Mouse (Mus musculus): ENCODE measurements at regions not wholly inside any gene's neighbourhood (a gene's known extent, or its start where the extent isn't known, plus 50 kb on each side); places are given as distances from the start of the nearest gene placed in this dataset.
A peak's percentile ranks its signal among the peaks of the same experiment; 100 is the strongest.
"Not testable (repeated sequence)": the region's sequence is repeated elsewhere in the genome, so short reads cannot be mapped to it uniquely, and the experiment has no call there.

DNA sequence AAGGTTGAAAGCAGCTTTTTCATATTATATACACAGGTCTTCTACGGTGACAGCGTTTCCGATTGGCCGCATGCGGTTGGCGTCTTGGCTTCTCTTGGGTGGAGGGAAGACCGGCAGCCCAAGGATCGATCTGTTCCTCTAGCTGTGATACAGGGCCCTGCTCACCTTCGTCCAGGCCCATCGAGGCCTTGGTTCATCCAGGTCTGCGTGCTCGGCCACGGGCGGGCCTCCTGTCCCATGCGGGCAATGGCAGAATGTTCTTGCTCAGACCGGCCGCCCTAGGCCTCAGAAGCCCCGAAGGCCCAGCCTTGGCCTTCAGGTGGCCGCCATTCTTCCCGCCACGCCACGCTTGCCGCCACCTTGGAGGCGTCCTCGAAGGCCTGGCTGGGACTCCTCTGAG lies 194.4 kb upstream of the Ppp6c start:
- DNase-seq = no peak
- intact Hi-C loops (cut with DNase I) = no loop called here

DNA sequence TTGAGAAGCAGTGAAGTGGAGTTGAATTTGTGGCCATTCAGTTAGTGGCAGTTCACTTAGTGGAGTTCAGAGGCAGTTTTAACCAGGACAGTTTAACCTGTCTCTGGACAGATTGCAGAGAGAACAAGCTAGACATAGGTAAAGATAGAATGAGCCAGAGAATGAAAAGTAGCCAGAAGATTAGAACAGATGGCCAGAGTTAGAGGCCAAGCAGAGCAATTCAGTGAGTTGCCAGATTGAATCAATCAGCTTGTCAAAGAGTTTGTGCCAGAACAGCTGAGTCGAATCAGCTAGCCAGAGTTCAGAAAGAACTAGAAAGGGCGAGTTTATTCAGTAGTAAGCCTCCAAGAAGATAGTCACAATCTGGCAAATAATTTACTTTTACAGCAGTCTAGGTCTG lies 174.1 kb upstream of the Ppp6c start:
- peak in 1 of 2 experiments; percentile 3 for DNase-seq
- intact Hi-C loops (cut with DNase I) = no loop called here

DNA sequence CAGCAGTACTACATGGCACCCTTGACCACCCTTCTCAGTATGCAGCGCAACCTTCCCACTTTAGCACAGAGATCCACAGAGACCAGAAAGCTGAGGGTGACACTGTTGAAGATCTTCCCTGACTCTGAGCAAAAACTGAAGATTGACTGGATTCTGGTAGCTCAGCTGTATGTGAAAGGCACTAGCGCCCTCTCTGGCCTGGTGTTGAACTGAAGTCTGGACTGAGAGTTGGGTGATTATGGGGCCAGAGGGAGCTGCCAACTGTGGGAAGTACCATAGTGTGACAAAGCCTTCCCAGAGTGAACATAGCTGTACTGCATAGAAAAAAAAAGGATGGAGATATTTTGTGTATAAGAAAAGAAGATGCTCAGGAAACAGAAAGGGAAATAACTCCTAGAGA lies 173.3 kb upstream of the Ppp6c start:
- DNase-seq = no peak
- intact Hi-C loops (cut with DNase I) = no loop called here

DNA sequence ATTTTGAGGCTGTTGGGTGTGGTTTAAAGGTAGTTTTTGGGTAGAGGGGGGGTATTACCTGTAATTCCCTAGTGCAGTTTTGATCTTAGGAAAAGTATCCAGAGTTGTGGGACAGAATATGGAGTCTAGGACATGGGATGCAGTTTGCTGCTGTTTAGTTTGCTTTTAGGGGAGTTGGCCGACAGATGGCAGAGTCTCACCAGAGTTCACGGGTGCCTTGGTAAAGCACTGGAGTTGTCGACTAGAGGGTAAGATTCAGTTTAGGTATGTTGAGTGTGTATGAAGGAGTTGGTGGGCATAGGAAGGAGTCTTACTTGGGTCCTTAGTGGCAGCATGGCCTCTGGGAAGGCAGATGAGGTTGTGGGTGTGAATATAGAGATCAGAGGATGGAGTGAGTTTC lies 168.4 kb upstream of the Ppp6c start:
- no peak for DNase-seq
- intact Hi-C loops (cut with DNase I) = no loop called here

DNA sequence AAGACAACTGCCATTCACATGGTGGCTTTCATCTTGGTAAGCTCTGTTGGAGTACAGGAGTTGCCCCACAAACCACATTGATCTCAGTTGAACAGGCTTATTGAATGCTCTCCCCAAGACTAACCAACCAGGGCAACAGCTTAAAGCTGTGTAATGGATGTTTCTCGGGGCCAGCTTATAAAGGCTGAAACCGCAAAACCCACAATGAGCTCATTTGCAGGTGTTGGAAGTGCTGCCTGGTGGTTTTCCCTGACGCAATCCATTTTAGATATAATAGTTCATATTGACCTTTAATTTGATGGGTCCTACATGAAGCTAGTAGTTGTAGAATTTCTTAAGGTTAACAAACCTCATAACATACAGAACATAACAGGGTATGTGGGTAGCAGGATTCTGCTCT lies 151.0 kb upstream of the Ppp6c start:
- intact Hi-C loops (cut with DNase I) = no loop called here
- no peak for DNase-seq

DNA sequence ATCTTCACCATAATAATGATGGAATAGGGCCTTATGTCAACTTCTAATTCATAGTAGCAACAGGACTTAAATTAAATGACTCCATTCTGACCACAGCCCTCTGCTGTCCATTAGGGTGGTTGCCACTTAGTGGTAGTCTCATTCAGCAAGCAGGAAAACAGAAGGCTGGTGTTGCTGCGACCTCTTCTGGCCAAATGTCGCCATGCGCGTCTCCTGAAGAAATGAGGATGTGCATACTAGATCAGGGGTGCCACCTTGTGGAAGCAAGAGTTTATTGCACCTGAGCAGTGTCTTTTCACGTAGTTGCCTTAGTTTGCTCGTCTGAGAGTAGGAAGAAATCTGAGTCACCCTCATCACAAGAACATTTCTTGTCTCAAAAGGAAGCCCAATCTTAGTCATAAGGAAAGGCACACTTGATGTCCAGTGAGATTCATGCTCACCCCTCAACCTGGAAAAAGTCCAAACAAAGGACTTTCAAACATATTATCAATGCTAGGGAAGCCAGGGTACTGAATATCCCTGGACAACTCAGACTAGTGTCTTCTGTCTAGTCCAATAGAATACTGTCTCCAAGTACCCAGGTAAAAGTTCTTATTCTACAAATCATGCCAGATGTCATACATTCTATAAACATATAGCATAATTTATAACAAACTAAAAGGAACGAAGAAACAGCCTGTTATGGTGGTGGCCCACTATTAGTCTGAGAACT lies 147.0 kb upstream of the Ppp6c start:
- intact Hi-C loops (cut with DNase I) = loop anchor here (1.0 kb wide), 1 partner anchor 105 kb away; no protein-coding TSS in a partner anchor
- DNase-seq = peak; percentile 88 to 90

DNA sequence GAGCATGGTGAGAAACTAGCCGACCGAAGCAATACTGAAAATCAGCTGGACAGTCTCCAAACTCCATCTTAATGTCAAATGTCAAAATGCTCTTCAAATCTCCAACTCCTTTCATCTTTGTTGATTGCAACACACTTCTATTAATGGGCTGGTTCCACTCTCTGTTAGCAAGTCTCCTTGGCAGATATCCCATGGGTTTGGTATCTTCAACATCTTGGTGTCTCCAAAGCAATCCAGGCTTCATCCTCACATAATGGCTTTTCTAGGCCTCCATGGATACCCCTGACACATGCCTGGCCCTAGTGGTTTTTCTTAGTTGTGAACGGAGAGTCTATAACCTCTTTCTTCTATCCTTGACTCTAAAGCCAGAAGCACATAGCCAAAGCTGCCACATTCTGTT lies 118.0 kb upstream of the Ppp6c start:
- DNase-seq = no peak

DNA sequence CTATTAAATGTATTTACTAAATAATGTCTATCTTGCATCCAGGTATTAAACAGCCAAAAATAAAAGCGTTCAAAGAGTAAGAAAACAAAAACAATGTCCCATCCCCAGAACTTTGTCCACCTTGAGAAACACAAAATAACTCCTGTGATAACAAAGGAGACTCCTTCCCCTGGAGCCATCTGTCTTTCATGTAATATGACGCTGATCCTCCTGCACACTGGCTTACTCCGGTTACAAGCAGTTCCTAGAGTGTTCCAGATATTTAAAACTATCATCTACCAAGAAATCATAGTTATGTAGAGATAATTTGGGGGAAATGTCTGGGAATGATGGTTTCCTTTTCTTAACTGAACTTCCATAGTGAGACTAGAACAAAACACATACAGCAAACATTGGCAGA lies 114.2 kb upstream of the Ppp6c start:
- no peak for DNase-seq
- intact Hi-C loops (cut with DNase I) = no loop called here

More for the DNA sequence above, 118.0 kb upstream of the Ppp6c start:
- intact Hi-C loops (cut with DNase I) = no loop called here

DNA sequence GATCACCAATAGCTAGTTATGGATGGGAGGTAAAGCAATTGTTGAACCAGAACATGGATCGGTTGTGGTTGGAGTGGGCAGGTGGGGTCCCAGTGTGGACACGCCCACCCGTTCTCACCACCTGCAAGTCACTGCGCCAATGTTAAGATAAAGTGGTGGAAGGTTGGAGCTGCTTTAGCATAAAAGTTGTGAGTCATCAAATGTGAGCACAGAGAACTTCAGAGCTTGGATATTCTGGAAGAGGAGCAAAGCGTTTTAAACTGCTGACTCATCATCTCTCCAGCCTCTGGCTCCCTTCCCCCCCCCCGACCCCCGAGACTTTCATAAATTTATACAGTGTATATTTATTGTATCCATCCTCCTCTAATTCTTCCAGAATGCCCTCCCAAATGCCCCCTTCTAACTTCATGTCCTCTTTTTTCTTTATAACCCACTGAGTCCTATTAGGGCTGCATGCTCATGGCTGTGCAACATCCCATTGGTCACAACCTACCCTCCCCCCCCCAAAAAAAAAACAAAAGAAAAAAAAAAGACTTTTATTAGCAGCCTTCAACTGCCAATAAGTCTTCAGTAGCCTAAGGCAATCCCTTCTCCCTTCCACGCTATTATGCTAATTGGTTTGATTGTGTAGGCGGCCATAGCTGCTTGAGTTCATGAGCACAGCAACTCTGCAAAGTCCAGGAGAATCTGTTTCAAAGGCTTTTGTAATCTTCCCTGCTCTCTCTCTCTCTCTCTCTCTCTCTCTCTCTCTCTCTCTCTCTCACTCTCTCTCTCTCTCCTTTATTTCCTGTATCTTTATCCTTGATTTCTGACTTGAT lies 112.8 kb upstream of the Ppp6c start:
- DNase-seq = no peak
- intact Hi-C loops (cut with DNase I) = no loop called here

DNA sequence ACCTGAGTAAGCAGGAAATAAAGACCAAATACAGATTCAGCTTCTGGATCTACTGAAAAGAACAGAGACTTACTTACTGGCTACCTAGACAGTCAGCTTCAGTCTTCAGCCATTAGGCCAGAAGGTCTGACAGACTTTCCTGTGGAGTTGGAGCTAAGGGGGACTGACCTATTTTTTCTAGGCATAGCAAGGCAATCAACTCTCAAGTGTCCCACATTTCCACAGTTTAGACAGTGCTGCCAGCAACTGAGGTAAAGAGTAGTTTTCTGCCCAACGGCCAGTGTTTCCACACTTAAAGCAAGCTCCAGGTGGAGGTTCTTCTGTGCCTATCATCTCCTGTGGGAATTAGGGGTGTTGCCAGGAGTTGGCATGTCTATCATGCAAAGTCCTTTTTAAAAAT lies 111.3 kb upstream of the Ppp6c start:
- DNase-seq = no peak
- intact Hi-C loops (cut with DNase I) = no loop called here

DNA sequence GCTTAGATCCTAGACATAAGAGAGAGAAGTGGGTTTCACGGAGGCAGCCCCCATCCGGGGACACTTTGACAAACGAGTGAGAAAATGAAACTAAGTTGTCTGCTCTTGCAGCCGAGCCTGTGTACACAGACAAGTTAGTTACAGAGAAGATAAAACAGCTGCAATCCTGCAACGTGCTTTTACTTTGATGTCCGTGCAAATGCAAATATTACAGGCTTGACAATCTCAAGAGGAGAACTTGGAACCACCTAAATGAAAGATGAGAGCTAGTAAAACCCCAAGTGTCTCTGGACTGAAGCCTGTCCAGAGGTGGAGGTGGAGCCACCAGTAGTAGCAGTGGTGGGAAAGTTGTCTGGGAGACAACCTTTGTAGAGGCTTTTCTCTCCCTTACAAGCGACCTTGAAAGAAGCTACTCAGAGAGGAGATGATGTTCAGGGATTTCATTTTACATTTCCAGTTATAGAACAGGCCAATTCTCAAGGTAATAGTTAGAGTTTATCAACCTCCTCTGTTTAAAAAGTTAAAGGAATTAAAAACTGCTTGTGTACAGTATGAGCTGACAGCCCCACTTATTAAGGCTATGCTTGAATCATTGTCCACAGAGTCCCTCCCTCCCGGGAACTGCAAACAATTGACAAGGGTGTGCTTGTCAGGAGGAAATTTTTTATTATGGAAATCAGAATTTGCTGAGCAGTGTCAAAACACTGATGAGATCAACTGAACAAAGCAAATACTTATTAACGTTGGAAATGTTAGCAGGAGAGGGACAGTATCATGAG lies 99.7 kb upstream of the Ppp6c start:
- peak in 1 of 2 experiments; percentile 7 for DNase-seq
- intact Hi-C loops (cut with DNase I) = no loop called here

DNA sequence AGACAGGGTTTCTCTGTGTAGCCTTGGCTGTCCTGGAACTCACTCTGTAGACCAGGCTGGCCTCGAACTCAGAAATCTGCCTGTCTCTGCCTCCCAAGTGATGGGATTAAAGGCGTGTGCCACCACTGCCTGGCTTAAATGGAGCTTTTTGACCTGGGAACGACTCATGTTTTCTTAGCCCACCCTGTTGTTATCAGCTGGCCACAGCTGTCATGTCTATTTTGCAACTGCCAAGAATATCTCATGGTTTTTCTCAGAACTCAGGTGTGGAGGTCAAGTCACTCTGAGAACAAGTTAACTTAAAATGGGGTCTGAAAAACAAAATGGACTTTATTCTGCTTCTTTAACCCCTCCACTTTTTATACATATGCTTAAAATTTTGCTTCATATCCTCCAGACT lies 98.9 kb upstream of the Ppp6c start:
- DNase-seq; intact Hi-C loops (cut with DNase I): not testable (repeated sequence)

DNA sequence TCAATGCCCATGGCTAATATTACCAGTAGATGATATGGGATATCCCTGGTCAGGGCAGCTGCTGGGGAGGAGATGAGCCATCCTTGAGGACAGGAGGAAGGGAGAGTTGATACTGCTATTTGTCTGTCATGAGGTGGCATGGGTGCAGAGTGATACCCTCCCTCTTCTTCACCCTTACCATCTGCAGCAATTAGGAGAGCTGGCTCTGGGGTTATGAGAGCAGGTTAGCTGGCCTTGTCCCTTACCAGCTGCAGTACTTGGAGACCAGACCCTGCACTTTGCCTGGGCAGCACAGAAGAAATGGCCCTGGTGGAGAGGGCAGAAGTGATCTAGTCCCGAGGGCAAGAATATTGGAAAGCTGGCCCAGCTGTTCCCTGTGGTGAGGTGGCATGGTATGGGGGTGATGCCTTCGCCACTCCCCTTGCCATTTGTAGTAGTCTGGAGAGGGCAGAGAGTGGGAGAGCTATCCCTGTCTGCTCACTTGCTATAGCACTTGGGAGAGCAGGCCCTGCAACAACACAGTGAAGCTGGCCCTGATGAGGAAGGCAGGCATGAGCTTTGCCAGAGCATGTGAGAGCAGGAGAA lies 73.6 kb upstream of the Ppp6c start:
- DNase-seq = no peak
- intact Hi-C loops (cut with DNase I) = no loop called here

DNA sequence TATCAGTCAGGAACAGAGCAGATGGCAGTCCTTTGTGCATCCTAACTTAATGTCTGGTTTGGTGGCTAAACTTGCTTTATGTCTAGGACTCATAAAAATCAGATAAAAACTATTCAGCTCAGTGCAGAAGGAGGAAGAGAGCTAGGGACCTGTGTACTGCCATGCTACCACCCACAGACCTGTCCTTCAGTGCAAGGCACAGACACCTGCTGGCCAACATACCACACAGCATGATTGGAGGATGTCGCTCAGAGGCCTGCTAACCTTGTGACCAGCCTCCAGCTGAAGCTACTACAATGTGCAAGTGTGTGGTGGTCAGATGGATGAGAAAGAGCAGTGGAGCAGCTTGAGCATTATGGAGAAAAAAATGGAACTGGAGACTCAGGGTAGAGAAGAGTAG lies 73.0 kb upstream of the Ppp6c start:
- intact Hi-C loops (cut with DNase I) = no loop called here
- no peak for DNase-seq

DNA sequence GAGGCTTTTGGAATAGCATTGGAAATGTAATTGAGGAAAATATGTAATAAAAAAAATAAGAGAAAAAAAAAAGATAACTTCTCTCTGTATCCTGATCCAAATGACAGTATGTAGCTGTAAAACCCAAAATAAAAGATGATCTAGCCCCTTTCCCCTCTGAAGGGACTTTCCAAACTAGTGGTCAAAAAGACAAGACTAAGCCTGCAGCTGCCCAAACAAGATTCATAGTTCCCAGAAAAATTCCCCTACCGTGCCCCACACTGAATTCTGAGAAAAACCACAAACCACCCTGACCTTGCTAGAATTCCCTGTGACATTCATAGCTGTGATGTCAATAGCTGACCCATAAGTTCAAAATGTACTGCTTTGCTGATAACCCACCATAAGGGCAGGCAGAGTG lies 69.2 kb upstream of the Ppp6c start:
- no peak for DNase-seq
- intact Hi-C loops (cut with DNase I) = no loop called here

DNA sequence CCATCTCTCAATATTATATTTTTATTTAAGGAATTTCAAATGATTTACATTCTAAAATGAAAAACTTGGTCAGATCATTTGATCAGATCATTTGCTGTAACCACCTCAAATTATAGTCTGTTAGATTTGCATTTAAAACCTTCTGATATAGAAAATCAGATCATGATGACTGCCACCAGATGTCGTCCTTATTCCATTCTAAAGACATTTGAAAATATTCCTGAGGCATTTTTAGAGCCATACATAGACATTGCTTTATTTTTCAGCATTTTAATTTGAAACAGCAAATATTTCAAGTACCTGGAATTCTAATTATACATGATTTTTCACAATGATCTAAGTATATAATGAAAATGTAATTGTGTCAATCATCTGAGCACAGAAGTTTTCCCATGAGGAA lies 52.0 kb upstream of the Ppp6c start:
- intact Hi-C loops (cut with DNase I) = no loop called here

More for the DNA sequence above, 52.0 kb upstream of the Ppp6c start:
- no peak for DNase-seq

All from heart, postnatal 36 days (tissue).